Mouse (Mus musculus) kidney, postnatal 36 days (tissue): Measurements from ENCODE around the gene Smg6.

ENCODE experiments used
- DNase-seq, 2 experiments: peaks; one replicate each; pipeline ENCODE4 v3.0.0; 2021 to 2022; ENCODE audit warnings: mixed read lengths in 2 of 2

Gene Smg6

DNA sequence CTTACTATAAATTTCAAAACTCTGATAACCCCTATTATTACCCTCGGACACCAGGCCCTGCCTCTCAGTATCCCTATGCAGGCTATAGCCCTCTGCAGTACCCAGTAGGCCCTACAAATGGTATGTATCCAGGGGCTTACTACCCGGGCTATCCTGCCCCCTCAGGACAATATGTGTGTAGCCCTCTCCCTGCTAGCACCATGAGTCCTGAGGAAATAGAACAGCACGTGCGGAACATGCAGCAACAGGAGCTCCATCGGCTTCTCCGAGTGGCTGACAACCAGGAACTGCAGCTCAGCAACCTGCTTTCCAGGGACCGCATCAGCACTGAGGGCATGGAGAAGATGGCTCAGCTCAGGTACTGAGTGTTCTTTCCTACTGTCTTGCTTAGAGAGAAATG lies 4.8 kb downstream of the Smg6 start:
- no peak for DNase-seq

DNA sequence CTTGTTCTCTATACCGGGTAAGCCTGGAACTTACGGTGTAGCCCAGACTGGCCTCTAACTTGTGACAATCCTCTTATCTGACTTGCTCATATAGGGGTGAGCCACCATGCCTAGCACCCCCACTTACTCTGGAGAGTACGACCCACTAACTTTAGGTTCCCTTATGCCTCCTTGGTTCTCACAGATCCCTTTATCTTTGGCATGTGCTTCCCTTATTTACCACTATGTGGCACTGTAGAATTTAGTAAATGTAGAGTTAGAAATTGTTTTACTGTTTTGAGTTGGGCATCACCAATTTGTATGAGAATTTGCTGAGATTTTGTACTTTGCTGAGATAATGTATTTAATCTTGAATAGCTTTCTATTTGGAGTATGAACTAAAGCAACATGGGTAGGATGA lies 20.7 kb downstream of the Smg6 start:
- peak in 1 of 2 experiments; percentile 52 for DNase-seq

DNA sequence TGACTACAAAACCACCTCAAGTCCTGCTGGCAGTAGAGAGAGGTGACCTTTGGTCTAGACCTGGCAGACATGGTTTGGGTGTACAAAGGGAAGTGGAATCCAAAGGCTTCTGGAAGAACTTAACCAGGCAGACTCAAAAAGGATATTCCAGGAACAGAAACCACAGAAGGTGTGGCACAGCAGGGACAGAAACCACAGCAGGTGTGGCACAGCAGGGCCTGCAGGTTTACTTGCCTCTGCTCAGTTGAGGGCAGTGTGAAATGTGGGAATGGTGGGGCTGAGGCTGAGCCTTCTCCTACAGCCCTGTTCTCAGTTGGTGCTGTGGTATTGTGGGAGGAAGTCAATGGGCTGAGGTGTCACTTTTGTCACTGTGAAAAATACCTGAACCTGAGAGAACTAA lies 29.3 kb downstream of the Smg6 start:
- peak; percentile 57 to 72 for DNase-seq

DNA sequence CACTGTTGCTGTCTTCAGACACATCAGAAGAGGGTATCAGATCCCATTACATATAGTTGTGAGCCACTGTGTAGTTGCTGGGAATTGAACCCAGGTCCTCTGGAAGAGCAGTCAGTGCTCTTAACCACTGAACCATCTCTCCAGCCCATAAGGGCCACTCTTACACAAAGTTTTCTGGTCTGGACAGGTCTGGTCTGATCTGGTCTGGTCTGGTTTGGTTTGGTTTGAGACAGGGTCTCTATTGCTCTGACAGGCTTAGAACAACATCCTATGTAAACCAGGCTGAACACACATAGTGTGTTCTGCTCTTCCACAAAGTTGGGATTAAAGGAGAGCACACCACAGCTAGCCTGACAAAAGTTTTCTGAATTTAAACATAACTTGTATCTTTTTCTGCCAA lies 30.4 kb downstream of the Smg6 start:
- DNase-seq = no peak

DNA sequence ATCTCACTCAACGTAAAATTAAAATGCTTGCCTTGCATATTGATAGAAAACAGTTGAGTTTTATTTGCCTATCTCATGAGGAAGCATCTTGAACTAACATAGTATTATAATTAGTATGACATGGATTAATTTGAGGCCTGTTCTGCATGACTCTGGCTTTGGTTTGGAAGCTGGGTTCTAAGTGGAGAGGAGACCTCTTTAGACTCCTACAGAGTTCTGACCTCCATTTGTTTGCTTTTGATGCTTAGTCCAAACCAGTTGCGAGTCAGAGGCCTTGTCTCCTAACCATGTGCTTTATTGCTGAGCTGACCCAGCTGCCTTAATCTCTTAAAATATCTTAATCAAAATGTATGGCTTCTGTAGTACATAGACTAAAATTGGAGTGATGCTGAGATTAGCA lies 32.0 kb downstream of the Smg6 start:
- no peak for DNase-seq

DNA sequence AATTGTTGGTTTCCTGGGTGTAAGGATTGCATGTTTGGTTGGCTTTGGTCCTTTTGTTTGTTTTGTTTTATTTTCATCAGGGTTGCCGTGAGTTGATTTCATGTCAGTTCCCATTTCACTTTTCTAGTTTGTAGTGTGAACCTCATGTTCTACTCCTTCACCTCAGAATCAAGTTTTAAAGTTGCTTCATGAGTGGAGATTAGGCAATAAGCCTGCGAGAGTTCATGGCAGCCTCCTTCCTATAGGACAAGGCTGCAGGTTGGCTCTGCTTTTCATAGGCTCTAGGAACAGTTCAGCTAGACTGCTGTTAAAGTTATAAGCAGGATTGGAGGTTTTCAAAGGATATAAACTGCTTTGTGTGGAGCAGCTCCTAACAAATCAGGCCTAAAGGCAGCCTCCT lies 33.9 kb downstream of the Smg6 start:
- DNase-seq = no peak

DNA sequence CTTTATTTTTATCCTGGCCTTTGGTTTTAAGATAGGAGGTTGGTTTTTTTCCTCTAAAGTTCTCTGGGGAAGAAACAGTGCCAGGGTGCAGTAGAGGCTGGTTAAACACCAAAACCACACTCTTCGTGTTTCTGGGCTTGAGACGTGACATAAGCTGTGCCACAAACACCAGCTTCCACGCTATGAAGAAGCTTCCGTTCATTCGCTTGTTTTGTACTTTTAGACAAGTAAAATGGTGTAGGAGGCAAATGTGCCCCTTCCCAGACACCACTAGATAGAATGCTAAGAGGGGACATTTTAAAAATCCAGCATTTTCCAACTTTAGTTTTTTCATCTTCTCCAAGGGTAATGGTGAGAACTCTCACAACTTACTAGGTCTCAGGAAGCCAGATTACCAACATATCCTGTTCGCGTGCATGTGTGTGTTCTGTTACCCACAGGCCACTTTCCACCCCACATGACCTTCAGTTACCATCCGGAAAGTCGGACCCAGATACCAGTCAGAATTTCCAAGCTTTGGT lies 34.5 kb downstream of the Smg6 start:
- no peak for DNase-seq

DNA sequence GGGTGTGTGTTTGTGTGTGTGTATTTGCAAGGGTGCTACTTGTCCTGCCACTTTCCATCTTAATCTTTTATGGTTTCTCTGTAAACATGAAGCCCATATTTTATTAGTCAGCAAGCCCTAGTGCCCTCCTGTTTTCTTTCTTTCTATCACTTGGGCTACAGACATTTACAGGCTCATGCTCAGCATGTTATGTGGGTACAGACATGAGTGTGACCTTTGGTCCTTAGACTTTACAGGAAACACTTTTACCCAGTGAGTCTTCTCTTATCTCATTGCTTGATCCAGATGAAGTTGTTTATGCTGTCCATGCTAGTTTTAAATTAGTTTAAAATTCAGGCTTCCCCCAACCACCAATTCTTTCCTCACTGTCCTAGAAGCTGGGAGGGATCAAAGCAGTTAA lies 36.3 kb downstream of the Smg6 start:
- DNase-seq = no peak

DNA sequence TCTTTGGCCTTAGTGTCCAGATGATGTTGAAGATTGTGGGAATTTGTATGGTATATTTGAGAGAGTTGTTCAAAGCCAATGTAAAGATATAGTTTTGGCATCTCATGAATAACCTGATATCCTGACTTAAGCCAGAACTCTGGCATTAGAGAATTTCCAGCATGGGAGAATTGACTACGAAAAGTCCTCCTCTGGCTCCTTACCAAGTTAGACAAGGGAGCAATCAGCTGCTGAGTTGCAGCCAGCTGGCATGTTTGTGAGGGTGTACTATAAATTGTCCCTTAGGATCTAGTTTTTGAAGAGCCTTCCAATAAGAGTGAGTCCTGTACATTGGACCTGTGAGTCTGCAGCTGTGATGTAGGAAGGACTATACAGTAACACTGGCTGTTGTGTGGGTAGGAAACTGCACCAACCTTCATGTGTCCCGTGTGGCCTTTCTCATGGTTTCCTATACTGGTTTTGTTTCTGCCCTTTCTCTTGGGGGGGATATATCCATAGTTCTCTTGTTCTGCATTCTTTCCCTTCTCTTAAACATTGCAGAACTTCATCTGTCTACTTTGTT lies 37.3 kb downstream of the Smg6 start:
- DNase-seq = no peak

DNA sequence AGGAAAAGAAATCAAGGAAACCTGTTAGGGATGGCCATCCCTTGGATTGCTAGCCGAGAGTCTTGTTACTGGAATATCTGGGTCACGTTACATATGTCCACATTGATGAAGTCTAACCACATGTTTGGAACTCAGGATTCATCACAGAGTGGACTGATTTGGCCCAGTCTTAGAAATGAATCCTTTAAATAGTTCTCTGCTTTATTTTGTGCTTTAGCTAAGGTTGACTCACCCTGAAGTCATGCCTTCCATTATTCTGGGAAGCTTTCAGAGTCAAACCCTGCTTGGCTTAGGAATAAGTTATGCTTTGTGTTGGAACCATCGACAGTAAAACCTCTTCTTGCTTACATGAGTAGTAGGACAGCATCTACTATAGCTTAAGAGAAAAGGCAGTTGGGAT lies 39.9 kb downstream of the Smg6 start:
- no peak for DNase-seq

DNA sequence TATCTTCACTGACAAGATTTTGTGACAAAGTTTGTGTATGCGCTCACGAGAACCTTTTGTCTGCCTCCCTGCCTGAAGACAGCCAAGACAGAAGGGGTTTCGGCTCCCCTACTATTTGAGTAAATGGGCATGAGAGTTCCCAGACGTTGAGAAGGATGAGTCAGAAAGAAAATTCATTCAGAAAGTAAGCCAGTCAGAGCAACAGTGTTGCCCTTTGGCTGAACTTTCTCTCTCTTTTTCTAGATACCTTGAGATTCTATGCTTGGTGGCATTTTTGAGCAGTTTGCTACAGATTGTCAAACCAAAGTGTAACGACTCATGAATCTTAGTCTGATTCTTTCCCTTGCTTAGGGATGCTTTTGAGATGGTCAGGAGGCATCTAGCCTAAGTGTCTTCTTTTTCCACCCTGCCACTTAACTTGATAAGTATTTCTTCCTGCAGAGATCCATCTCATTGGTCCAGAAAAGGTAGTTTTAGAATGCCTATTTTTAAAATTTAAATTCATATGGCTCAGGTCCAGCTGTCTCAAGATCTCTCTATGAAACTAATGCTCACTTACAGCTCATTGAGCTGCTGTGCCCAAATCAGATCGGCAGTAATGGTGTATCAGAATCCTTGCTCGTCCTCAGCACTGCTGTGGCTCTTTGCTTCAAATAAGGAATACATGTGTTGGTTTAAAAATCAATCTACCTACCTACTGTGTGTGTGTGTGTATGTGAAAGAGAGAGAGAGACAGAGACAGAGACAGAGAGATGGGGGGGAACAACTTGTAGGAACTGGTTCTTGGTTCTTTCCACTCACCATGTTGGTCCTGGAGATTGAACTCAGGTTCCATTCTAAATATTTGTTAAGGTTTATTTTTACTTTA lies 47.9 kb downstream of the Smg6 start:
- no peak for DNase-seq

DNA sequence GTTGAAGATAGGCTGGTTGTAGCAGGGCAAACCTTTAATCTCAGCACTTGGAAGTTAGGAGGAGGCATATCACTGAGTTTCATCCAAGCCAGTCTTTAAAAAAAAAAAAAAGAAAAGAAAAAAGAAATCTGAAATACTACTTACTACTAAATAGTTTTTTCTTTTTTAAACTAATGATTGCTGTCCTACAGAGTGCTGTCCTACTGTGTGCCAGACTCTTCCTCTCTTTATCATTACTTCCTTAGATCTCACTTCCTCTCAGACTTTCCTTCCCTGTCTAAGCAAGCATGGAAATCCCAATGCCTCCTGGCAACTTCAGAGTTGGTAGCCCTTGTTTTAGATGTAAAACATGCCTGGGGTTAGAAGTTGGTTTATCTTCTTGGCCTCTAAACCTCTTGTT lies 49.0 kb downstream of the Smg6 start:
- no peak for DNase-seq

DNA sequence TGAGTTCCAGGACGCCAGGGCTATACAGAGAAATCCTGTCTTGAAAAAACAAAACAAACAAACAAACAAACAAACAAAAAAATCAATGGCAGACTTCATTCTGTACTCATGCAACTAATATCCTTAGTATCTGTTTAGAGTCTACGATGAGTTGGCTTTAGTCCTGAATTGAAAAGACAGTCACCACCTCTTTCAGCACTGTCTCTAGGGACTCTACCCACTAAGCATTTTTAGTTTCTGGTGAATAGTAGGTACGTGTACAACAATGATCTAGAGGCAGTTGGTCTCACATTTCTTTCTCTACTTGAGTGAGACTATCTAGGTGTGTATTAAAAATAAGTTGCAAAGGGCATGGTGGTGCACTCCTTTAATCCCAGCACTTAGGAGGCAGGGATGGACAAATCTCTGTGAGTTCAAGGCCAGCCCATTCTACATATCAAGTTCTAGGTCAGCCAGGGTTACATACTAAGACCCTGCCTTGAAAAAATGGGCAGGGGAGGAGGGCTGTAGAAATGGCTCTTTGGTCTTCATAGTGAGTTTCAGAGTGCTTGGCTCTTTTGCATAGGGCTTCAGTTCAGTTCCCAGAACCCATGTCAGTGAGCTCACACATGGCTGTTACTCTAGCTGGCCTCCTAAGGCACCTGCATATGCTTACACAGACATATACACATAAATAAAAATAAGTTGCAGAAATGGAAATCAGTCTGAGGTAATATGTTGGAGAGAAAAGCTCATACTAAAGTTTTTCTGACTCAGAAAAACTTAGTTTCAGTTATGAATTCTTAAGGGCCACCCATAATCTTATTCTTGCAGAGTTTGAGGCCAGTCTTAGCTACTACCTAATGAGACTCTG lies 51.4 kb downstream of the Smg6 start:
- no peak for DNase-seq

DNA sequence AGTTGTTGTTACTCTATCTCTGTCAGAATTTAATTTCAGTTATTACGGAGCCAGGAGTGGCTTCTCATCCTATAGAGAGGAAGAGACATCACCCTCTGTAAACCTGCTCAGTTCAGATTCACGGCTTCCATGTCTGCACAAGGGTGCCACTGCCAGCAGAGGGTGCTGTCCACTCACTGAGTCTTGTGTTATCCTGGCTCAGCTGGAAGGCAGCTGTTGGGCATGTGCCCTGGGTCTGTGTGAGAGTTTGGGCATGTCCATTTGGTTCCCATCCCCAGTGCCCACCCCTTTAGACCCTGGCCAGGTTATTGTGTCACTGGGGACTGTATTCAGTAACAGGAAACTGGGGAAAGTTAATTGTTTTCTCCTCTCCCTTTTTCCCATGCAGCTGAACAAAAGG lies 55.8 kb downstream of the Smg6 start:
- peak; percentile 73 to 91 for DNase-seq

DNA sequence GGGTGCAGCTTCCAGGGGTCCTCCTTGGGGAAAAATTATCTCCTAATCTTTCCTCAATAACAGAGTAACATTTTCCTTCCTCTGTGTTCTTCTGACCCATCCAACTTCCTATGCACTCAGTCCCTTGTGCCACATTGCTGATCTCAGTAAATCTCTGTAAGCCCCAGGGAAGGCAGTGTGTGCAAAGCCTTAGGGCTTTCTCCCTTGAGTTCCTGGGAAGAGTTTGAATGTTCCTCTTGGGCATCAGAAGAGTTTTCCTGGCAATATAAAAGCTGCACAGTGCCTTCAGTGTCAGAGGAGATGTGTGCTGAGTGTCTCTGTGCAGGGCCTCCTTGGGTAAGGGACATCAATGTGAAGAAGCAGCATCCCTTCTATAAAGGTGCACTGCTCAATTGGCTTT lies 56.6 kb downstream of the Smg6 start:
- DNase-seq = no peak

DNA sequence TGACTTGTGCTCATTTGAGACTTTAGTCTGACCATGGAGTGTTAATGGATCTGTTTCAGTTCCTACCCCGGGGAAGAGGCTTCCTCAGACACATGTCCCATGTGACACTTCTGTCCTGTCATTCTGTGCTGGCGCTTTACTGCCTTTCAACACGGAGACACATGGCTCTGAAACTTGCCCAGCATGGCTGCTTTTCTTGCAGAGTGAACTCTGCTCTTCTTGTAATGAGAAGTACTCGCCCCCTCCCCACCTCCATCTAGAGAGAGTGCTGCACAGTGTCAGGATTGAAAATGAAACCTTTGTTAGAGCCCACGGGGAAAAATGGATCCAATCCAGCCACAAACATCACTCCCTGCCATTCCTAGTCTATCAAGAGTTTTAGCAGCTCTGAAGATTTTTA lies 62.5 kb downstream of the Smg6 start:
- DNase-seq = peak in 1 of 2 experiments; percentile 11

DNA sequence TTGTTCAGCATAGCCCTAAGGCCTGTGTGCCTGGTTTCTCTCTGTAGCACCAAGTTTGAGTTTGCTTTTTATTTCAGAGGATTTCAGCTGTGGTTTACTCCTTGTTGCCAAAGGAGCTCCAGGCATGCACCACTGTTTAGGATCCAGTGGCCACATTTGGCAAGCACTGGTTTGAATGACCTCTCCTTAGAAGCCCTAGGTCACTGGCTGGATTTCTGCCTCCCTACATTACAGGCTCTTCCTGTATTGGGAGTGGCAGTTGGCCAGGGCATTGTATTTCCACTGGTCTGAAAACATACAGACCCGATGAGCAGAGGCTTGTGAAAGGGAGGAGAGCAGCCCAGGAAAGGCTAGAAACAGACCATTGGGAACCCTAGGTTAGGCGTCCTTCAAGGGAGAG lies 63.4 kb downstream of the Smg6 start:
- DNase-seq = peak in 1 of 2 experiments; percentile 44

DNA sequence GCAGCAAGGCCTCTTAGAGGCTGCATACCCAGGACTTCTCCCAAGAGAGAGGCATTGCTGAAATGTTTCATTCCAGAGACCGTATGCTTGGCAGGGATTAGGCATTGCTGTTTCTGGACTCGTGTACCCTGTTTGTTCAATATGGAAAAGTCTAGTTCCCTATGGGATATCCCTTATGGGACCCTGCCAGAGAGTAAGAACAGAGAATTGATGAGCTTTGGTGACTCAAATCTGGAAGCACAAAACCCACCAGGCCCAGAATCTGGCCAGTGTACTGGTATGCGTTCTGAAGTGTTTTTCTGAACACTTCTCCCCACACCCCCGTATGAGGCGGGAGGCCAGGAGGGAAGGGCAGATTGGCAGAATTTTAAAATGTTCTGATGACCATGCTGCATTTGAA lies 64.9 kb downstream of the Smg6 start:
- no peak for DNase-seq

DNA sequence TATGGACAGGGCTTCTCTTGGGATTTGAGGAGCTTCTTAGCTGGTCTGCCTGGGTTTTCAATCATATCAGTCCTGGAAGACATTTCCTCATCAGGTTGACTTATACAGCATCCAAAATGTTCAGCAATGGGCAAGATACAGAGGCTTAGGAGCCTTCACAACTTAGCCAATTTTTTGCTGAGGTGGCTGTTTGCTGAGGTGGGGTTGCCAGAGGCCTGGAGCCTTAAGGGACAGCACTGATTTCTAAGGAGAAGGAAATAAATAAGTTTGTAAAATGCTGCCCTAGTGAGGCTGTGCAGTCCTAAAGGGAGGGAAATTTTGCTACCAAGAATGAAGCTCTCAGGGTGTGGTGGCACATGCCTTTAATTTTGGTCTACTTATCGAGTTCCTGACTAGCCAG lies 65.7 kb downstream of the Smg6 start:
- no peak for DNase-seq

DNA sequence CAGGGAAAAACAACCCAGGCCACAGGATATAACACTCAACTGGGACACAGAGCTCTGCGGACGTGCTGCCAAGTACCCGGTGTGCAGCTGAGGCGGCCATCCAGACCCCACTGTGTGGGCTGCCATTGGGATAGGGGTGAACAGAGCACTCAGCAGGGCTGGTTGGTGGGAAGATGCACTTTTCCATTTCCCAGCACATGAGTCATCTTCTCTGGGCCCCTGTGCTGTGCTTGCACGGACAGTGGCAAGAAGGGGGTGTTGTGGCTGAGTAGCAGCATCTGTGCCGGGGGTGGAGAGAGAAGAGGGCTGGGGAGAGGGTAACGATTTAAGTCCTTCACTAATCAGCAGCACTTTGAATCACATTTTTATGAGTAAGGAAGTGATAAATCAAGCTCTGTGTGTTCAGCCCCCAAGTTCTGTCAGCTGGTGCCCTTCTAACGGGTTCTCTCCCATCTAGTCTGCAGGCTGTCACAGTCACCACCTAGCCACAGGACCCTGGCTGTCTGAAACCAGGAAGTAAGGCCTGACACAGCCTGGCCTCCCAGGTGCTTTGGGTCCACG lies 66.9 kb downstream of the Smg6 start:
- DNase-seq = no peak

DNA sequence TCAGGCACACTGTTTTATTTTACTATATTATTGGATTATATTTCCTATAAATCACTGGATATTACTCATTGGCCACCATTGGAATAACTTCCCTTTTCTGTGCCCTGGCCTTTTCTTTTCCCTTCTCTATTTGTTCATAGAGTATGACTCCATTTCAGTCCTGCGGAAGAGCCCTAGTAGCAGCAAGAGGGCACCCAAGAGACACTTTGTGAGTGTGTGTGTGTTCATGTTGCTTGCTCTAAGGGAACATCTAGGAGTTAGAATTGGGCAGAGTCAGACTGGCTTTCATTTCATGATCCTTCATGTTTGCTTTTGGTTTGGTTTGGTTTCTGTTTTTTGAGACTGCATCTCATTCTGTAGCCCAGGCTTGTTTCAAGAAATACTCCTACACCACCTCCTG lies 68.5 kb downstream of the Smg6 start:
- peak in 1 of 2 experiments; percentile 19 for DNase-seq

DNA sequence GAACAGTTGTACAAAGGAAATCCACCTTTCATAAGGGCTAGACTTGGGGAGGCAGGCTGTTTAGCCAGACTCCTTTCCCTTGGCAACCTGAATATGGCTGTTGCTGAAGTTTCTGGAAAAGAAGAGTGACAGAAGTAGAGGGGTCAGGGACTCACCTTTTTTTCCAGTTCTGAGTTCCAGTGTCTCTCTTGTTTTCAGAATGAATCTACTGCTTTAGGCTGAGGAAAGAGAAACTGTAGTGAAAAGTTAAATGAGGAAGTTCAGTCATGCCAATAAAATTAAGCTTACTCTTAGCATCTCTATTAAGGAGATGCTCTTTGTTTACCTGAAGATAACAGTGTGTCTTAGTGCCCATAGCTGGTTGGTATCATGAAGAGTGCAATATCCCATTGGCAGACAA lies 69.2 kb downstream of the Smg6 start:
- no peak for DNase-seq

DNA sequence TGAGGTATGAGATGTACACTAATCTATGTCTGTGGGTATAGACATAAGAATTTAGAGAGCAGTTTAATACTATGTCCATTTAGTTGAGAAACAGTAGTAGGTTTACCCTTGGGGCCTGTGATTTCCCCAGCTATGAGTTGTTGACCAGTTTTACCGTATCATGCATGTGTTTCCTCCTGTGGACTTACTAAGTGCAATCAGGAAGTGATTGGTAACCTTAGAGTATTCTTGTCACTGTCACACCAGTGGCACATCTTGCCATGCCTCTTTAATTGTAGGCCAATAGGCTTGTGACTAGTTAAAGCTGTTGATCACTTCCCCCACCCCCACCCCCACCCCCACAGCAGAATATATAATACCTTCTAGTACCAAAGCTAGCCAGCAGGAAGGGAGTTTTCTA lies 70.9 kb downstream of the Smg6 start:
- no peak for DNase-seq
